Mouse (Mus musculus): ENCODE results near the gene Nkx1-2. TPM values are rescaled to one million over a fixed set of nuclear protein-coding genes. Genes with fewer than 3 reads are reported as not detected.

Gene Nkx1-2
- polyA plus RNA-seq, 2 experiments, result 0.01 TPM; not detected in 1

GRCm38 (mm10) chr7:132624161-132624560 is 24.7 kb upstream of the Nkx1-2 start:
- no peaks in the 10 kb centered on the region for H3K4me1 ChIP-seq (replicated peaks; ENCODE audit: control insufficient read depth in 2 of 2, insufficient read depth in 2 of 2, low read length in 1 of 2)
- 68% methylated on average over 10 of the region's 10 CpGs for WGBS (ENCODE audit: insufficient replicate concordance)
- no peaks in the 10 kb centered on the region for H3K36me3 ChIP-seq (replicated peaks; ENCODE audit: control insufficient read depth, insufficient read depth, low read depth)
- no peaks in the 10 kb centered on the region for H3K9me3 ChIP-seq (ENCODE audit: control insufficient read depth, low read length)
- H3K27me3 ChIP-seq (ENCODE audit: control insufficient read depth, insufficient read depth, low read length), result no peaks in the 10 kb centered on the region
- no peak overlapping the region for H3K9ac ChIP-seq (replicated peaks)
- H3K27ac ChIP-seq, result no peak overlapping the region
- no peak overlapping the region for H3K4me2 ChIP-seq (ENCODE audit: low read depth)
- DNase-seq (ENCODE audit: low read depth in 3 of 3, low spot score in 3 of 3) (no peak), ATAC-seq (ENCODE audit: insufficient read depth) (no peak)
- TF ChIP-seq CTCF (IDR thresholded peaks at IDR 0.05; ENCODE audit: low read depth) (no peak), EP300 (IDR thresholded peaks at IDR 0.05; ENCODE audit: low read depth) (no peak)
- H3K4me3 ChIP-seq (ENCODE audit: insufficient read depth in 1 of 2, low read depth in 2 of 2, low read length in 2 of 2), result no peak overlapping the region

- Histone ChIP-seq H3K9me3 (ENCODE audit: control insufficient read depth, low read length) (no peaks in the 10 kb centered on the region), H3K4me2 (ENCODE audit: low read depth) (no peak overlapping the region), H3K4me3 (ENCODE audit: insufficient read depth in 1 of 2, low read depth in 2 of 2, low read length in 2 of 2) (no peak overlapping the region), H3K27me3 (ENCODE audit: control insufficient read depth, insufficient read depth, low read length) (no peaks in the 10 kb centered on the region), H3K9ac (replicated peaks) (no peak overlapping the region), H3K27ac (no peak overlapping the region), H3K4me1 (replicated peaks; ENCODE audit: control insufficient read depth in 2 of 2, insufficient read depth in 2 of 2, low read length in 1 of 2) (no peaks in the 10 kb centered on the region), H3K36me3 (replicated peaks; ENCODE audit: control insufficient read depth, insufficient read depth, low read depth) (no peaks in the 10 kb centered on the region)
- WGBS (ENCODE audit: insufficient replicate concordance), result 64% methylated on average over 15 of the region's 15 CpGs
- ATAC-seq (ENCODE audit: insufficient read depth), result no peak
- TF ChIP-seq EP300 (IDR thresholded peaks at IDR 0.05; ENCODE audit: low read depth) (no peak), CTCF (IDR thresholded peaks at IDR 0.05; ENCODE audit: low read depth) (no peak)
- DNase-seq (ENCODE audit: low read depth in 3 of 3, low spot score in 3 of 3), result no peak
These were observed 20.8 kb upstream of the Nkx1-2 start for GRCm38 (mm10) chr7:132619975-132620918.

GRCm38 (mm10) chr7:132619549-132619948 is 20.1 kb upstream of the Nkx1-2 start:
- H3K36me3 ChIP-seq (replicated peaks; ENCODE audit: control insufficient read depth, insufficient read depth, low read depth), result no peaks in the 10 kb centered on the region
- H3K27me3 ChIP-seq (ENCODE audit: control insufficient read depth, insufficient read depth, low read length), result no peaks in the 10 kb centered on the region
- WGBS (ENCODE audit: insufficient replicate concordance), result 74% methylated on average over 8 of the region's 8 CpGs
- no peak overlapping the region for H3K4me3 ChIP-seq (ENCODE audit: insufficient read depth in 1 of 2, low read depth in 2 of 2, low read length in 2 of 2)
- TF ChIP-seq CTCF (IDR thresholded peaks at IDR 0.05; ENCODE audit: low read depth) (no peak), EP300 (IDR thresholded peaks at IDR 0.05; ENCODE audit: low read depth) (no peak)
- no peak overlapping the region for H3K9ac ChIP-seq (replicated peaks)
- H3K4me2 ChIP-seq (ENCODE audit: low read depth), result no peak overlapping the region
- H3K4me1 ChIP-seq (replicated peaks; ENCODE audit: control insufficient read depth in 2 of 2, insufficient read depth in 2 of 2, low read length in 1 of 2), result no peaks in the 10 kb centered on the region
- no peak for ATAC-seq (ENCODE audit: insufficient read depth)
- no peaks in the 10 kb centered on the region for H3K9me3 ChIP-seq (ENCODE audit: control insufficient read depth, low read length)
- DNase-seq (ENCODE audit: low read depth in 3 of 3, low spot score in 3 of 3), result no peak
- H3K27ac ChIP-seq, result no peak overlapping the region

- 68% methylated on average over 5 of the region's 5 CpGs for WGBS (ENCODE audit: insufficient replicate concordance)
These were observed 17.7 kb upstream of the Nkx1-2 start for GRCm38 (mm10) chr7:132617021-132617564.

GRCm38 (mm10) chr7:132616391-132616790 is 17.0 kb upstream of the Nkx1-2 start:
- ATAC-seq (ENCODE audit: insufficient read depth) (no peak), DNase-seq (ENCODE audit: low read depth in 3 of 3, low spot score in 3 of 3) (no peak)
- no peaks in the 10 kb centered on the region for H3K36me3 ChIP-seq (replicated peaks; ENCODE audit: control insufficient read depth, insufficient read depth, low read depth)
- no peak overlapping the region for H3K9ac ChIP-seq (replicated peaks)
- WGBS (ENCODE audit: insufficient replicate concordance), result 74% methylated on average over 6 of the region's 6 CpGs
- no peaks in the 10 kb centered on the region for H3K9me3 ChIP-seq (ENCODE audit: control insufficient read depth, low read length)
- no peak overlapping the region for H3K4me3 ChIP-seq (ENCODE audit: insufficient read depth in 1 of 2, low read depth in 2 of 2, low read length in 2 of 2)
- TF ChIP-seq CTCF (IDR thresholded peaks at IDR 0.05; ENCODE audit: low read depth) (no peak), EP300 (IDR thresholded peaks at IDR 0.05; ENCODE audit: low read depth) (no peak)
- no peak overlapping the region for H3K27ac ChIP-seq
- H3K4me2 ChIP-seq (ENCODE audit: low read depth), result no peak overlapping the region
- H3K27me3 ChIP-seq (ENCODE audit: control insufficient read depth, insufficient read depth, low read length), result no peaks in the 10 kb centered on the region
- H3K4me1 ChIP-seq (replicated peaks; ENCODE audit: control insufficient read depth in 2 of 2, insufficient read depth in 2 of 2, low read length in 1 of 2), result peaks cover 0 to 2% of the 10 kb centered on the region in 2 experiments; a peak in 2 of 4 replicates

More at GRCm38 (mm10) chr7:132617021-132617564, 17.7 kb upstream of the Nkx1-2 start:
- Histone ChIP-seq H3K27me3 (ENCODE audit: control insufficient read depth, insufficient read depth, low read length) (no peaks in the 10 kb centered on the region), H3K4me1 (replicated peaks; ENCODE audit: control insufficient read depth in 2 of 2, insufficient read depth in 2 of 2, low read length in 1 of 2) (peaks cover 0 to 2% of the 10 kb centered on the region in 2 experiments; a peak in 1 of 4 replicates), H3K4me3 (ENCODE audit: insufficient read depth in 1 of 2, low read depth in 2 of 2, low read length in 2 of 2) (no peak overlapping the region), H3K9me3 (ENCODE audit: control insufficient read depth, low read length) (no peaks in the 10 kb centered on the region), H3K36me3 (replicated peaks; ENCODE audit: control insufficient read depth, insufficient read depth, low read depth) (no peaks in the 10 kb centered on the region), H3K27ac (no peak overlapping the region), H3K9ac (replicated peaks) (no peak overlapping the region), H3K4me2 (ENCODE audit: low read depth) (no peak overlapping the region)
- ATAC-seq (ENCODE audit: insufficient read depth) (no peak), DNase-seq (ENCODE audit: low read depth in 3 of 3, low spot score in 3 of 3) (no peak)
- TF ChIP-seq EP300 (IDR thresholded peaks at IDR 0.05; ENCODE audit: low read depth), result no peak
- TF ChIP-seq CTCF (IDR thresholded peaks at IDR 0.05; ENCODE audit: low read depth), result no peak

Data from liver, embryonic 14.5 days (tissue).